Mouse (Mus musculus): ENCODE data around the gene Nmur2. TPM values are rescaled to one million over a fixed set of nuclear protein-coding genes. Genes with fewer than 3 reads are reported as not detected.

Nmur2 gene
- not detected in 2 replicates for polyA plus RNA-seq (2015; fragmentation: Nextera tagmentation; extraction: Ambion mirVana)

DNA sequence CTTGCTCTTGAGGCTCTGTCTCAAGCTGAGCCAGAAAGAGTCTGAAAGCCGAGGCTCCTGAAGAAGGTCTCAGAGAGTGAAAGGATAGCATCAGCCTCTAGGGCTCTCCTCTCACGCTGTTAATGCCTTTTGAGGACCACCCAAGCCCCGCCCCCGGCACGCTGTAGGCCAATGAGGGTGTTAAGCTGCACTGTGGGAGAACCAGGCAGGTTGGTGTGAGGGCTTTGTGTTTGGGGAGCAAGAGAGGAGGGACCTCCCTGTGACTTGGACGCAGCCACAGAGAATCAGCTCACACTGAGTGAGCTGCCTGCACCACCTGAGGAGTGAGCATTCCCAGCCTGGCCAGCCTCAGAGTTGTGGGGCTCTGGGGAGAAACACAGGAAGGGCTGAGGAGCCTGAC lies at the start of gene Nmur2:
Gene Nmur2 (minus strand): TSS at position 94 of the 400 bp plus-strand sequence.
- Histone ChIP-seq H3K9me3 (replicated peaks; ENCODE audit: control insufficient read depth, low read length) (no peaks in the 10 kb centered on the region), H3K4me2 (ENCODE audit: low read depth, low read length) (no peak within 1 kb of the TSS), H3K9ac (ENCODE audit: low read depth, low read length) (no peak within 1 kb of the TSS), H3K27me3 (ENCODE audit: control insufficient read depth, insufficient read depth, low read depth, low read length) (no peaks in the 10 kb centered on the region), H3K4me3 (ENCODE audit: low read depth, low read length) (no peak within 1 kb of the TSS), H3K36me3 (ENCODE audit: control insufficient read depth, insufficient read depth) (no peaks in the 10 kb centered on the region), H3K4me1 (ENCODE audit: control insufficient read depth, low read depth, low read length) (no peaks in the 10 kb centered on the region), H3K27ac (ENCODE audit: low read length) (no peak within 1 kb of the TSS)
- ATAC-seq (ENCODE audit: low read depth) = no peak
- WGBS (ENCODE audit: insufficient replicate concordance) = 5% methylated on average over 6 of the region's 6 CpGs

DNA sequence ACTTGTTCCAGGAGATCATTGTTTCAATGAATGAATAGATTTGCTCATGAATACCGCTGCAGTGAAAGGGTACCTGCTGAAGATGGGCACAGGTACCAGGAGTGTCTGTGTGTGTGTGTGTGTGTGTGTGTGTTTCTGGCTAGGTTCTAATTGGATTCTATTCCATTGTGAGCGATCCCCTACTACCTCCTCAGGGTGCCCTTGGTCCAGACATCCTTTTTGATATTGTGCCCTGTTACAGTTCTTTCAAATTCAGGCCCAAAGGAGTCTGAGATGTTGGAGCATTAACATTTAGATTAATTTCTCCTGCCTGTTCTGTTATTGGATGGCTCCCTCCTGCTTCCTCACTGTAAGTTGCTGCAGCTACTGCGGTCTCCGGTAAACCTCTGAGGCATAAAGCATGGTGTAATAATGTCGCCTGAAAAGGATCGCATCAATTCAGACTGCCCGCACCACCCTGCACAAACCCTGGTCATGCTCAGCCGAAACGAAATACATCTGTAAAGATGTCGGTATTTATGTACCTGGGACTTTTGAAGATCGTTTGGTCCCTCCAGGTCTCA lies 48.4 kb upstream of the Nmur2 start:
- ATAC-seq (ENCODE audit: low read depth) = no peak
- H3K4me2 ChIP-seq (ENCODE audit: low read depth, low read length) = no peak overlapping the region
- no peak overlapping the region for H3K9ac ChIP-seq (ENCODE audit: low read depth, low read length)
- 77% methylated on average over 11 of the region's 11 CpGs for WGBS (ENCODE audit: insufficient replicate concordance)
- no peaks in the 10 kb centered on the region for H3K36me3 ChIP-seq (ENCODE audit: control insufficient read depth, insufficient read depth)
- H3K9me3 ChIP-seq (replicated peaks; ENCODE audit: control insufficient read depth, low read length) = no peaks in the 10 kb centered on the region
- H3K4me1 ChIP-seq (ENCODE audit: control insufficient read depth, low read depth, low read length) = no peaks in the 10 kb centered on the region
- no peak overlapping the region for H3K27ac ChIP-seq (ENCODE audit: low read length)
- no peaks in the 10 kb centered on the region for H3K27me3 ChIP-seq (ENCODE audit: control insufficient read depth, insufficient read depth, low read depth, low read length)
- H3K4me3 ChIP-seq (ENCODE audit: low read depth, low read length) = no peak overlapping the region

DNA sequence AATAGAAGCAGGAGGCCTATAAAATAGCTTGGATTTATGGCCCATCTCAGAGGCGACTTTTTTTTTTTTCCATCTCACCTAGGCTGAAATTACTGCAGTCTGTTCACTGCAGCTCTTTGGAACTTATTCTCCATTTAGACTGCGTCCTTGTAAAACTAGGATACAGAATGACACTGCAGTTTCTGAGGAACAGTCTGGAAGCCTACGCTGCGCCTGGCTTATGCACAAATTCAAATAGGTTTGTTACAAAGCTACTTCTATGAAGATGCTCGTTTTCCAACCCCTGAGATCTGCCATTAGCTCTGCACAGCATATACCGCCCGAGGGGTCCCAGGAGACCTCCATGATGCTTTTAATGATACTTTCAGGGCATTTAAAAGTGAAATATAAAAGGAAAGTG lies 31.3 kb upstream of the Nmur2 start:
- H3K4me3 ChIP-seq (ENCODE audit: low read depth, low read length) = no peak overlapping the region
- no peaks in the 10 kb centered on the region for H3K36me3 ChIP-seq (ENCODE audit: control insufficient read depth, insufficient read depth)
- ATAC-seq (ENCODE audit: low read depth) = no peak
- H3K4me2 ChIP-seq (ENCODE audit: low read depth, low read length) = no peak overlapping the region
- H3K27ac ChIP-seq (ENCODE audit: low read length) = no peak overlapping the region
- WGBS (ENCODE audit: insufficient replicate concordance) = 66% methylated on average over 7 of the region's 7 CpGs
- H3K9ac ChIP-seq (ENCODE audit: low read depth, low read length) = no peak overlapping the region
- no peaks in the 10 kb centered on the region for H3K27me3 ChIP-seq (ENCODE audit: control insufficient read depth, insufficient read depth, low read depth, low read length)
- H3K4me1 ChIP-seq (ENCODE audit: control insufficient read depth, low read depth, low read length) = no peaks in the 10 kb centered on the region
- no peaks in the 10 kb centered on the region for H3K9me3 ChIP-seq (replicated peaks; ENCODE audit: control insufficient read depth, low read length)

DNA sequence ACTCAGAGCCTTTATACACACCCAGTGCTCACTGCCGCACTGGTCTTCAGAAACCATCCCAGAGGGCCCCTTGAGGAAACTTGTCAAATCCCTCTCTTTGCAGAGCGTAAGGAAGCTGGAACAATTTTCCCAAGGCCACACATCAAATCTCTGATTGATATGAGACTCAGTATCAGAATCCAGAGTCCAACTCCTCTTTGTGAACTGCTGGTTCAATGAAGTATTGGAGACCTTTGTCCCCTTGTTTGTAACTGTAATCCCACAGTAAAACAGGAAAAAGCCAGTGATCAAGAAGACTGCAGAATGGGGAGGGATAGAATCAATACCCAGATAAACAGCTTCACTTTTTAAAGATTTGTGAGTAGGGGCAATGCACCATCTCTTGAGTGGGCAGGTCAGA lies 28.8 kb upstream of the Nmur2 start:
- no peak overlapping the region for H3K4me3 ChIP-seq (ENCODE audit: low read depth, low read length)
- ATAC-seq (ENCODE audit: low read depth) = no peak
- no peaks in the 10 kb centered on the region for H3K36me3 ChIP-seq (ENCODE audit: control insufficient read depth, insufficient read depth)
- no peak overlapping the region for H3K27ac ChIP-seq (ENCODE audit: low read length)
- H3K9me3 ChIP-seq (replicated peaks; ENCODE audit: control insufficient read depth, low read length) = no peaks in the 10 kb centered on the region
- no peak overlapping the region for H3K4me2 ChIP-seq (ENCODE audit: low read depth, low read length)
- WGBS (ENCODE audit: insufficient replicate concordance) = 66% methylated on average over 2 of the region's 2 CpGs
- H3K9ac ChIP-seq (ENCODE audit: low read depth, low read length) = no peak overlapping the region
- no peaks in the 10 kb centered on the region for H3K27me3 ChIP-seq (ENCODE audit: control insufficient read depth, insufficient read depth, low read depth, low read length)
- H3K4me1 ChIP-seq (ENCODE audit: control insufficient read depth, low read depth, low read length) = no peaks in the 10 kb centered on the region

DNA sequence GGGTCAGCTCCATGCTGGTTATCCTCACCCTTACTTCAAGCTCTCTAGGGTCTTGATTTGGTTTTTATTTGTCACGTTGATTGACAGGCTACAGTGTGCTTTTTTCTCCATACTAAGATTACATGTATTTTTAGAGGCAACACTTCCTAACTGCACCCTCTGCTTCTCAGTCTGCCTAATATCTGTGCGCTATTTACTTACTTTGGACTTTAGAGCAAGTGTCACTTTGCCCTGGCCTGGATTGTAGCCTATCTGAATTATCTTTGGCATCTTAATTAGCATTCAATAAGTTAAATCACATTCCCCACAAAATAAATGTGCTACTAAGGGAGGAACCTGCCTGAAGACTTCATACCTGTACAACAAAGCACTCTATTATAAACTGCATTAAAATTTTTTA lies 24.3 kb upstream of the Nmur2 start:
- 61% methylated on average over 2 of the region's 2 CpGs for WGBS (ENCODE audit: insufficient replicate concordance)
- H3K9ac ChIP-seq (ENCODE audit: low read depth, low read length) = no peak overlapping the region
- H3K4me3 ChIP-seq (ENCODE audit: low read depth, low read length) = no peak overlapping the region
- H3K36me3 ChIP-seq (ENCODE audit: control insufficient read depth, insufficient read depth) = no peaks in the 10 kb centered on the region
- H3K4me1 ChIP-seq (ENCODE audit: control insufficient read depth, low read depth, low read length) = no peaks in the 10 kb centered on the region
- H3K27me3 ChIP-seq (ENCODE audit: control insufficient read depth, insufficient read depth, low read depth, low read length) = no peaks in the 10 kb centered on the region
- ATAC-seq (ENCODE audit: low read depth) = no peak
- no peak overlapping the region for H3K27ac ChIP-seq (ENCODE audit: low read length)
- H3K9me3 ChIP-seq (replicated peaks; ENCODE audit: control insufficient read depth, low read length) = no peaks in the 10 kb centered on the region
- no peak overlapping the region for H3K4me2 ChIP-seq (ENCODE audit: low read depth, low read length)

DNA sequence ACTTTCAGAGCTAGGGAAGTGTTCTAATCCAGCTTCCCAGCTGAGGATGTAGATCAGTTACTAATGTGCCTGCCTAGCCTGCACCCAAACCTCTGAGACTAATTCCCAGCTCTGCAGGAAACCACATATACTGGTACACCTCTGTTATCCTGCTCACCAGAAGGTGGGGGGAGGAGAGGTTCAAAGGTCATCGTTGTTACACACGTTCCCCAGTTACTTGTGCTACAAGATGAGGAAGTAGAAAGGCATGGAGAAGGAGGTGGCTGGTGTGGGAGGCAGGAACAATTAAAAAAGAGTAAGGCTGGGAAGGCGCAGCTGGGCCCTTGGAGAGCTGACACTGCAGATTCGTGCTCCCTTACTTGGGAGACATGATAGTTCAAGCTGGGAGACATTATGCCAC lies 23.8 kb upstream of the Nmur2 start:
- no peak for ATAC-seq (ENCODE audit: low read depth)

DNA sequence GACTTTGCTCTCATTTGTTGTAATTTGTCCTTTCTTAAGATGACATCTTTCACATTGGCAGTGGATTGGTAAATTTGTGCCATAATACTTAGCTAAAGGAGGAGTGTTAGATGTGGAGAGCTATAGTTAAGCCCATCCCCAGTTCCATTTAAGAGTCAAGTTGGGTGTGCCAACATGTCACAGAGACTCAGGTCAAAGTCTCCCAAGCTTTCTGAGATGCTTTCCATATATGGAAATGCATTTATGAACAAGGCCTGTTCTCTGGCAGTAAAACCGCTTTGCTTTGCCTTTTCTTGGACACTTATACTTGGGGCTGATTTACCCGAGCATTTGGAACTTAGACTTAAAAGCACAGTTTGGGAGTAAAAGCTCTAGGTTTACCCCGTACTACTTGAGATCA lies 18.4 kb upstream of the Nmur2 start:
- Histone ChIP-seq H3K27me3 (ENCODE audit: control insufficient read depth, insufficient read depth, low read depth, low read length) (no peaks in the 10 kb centered on the region), H3K27ac (ENCODE audit: low read length) (no peak overlapping the region), H3K4me3 (ENCODE audit: low read depth, low read length) (no peak overlapping the region), H3K36me3 (ENCODE audit: control insufficient read depth, insufficient read depth) (no peaks in the 10 kb centered on the region), H3K9me3 (replicated peaks; ENCODE audit: control insufficient read depth, low read length) (no peaks in the 10 kb centered on the region), H3K9ac (ENCODE audit: low read depth, low read length) (no peak overlapping the region), H3K4me1 (ENCODE audit: control insufficient read depth, low read depth, low read length) (no peaks in the 10 kb centered on the region), H3K4me2 (ENCODE audit: low read depth, low read length) (no peak overlapping the region)
- WGBS (ENCODE audit: insufficient replicate concordance) = 57% methylated on average over 3 of the region's 3 CpGs
- no peak for ATAC-seq (ENCODE audit: low read depth)

More for the DNA sequence above, 23.8 kb upstream of the Nmur2 start:
- H3K9me3 ChIP-seq (replicated peaks; ENCODE audit: control insufficient read depth, low read length) = no peaks in the 10 kb centered on the region
- H3K36me3 ChIP-seq (ENCODE audit: control insufficient read depth, insufficient read depth) = no peaks in the 10 kb centered on the region
- H3K4me3 ChIP-seq (ENCODE audit: low read depth, low read length) = no peak overlapping the region
- no peaks in the 10 kb centered on the region for H3K27me3 ChIP-seq (ENCODE audit: control insufficient read depth, insufficient read depth, low read depth, low read length)
- 13% methylated on average over 4 of the region's 4 CpGs for WGBS (ENCODE audit: insufficient replicate concordance)
- no peak overlapping the region for H3K9ac ChIP-seq (ENCODE audit: low read depth, low read length)
- no peaks in the 10 kb centered on the region for H3K4me1 ChIP-seq (ENCODE audit: control insufficient read depth, low read depth, low read length)
- no peak overlapping the region for H3K4me2 ChIP-seq (ENCODE audit: low read depth, low read length)
- no peak overlapping the region for H3K27ac ChIP-seq (ENCODE audit: low read length)

DNA sequence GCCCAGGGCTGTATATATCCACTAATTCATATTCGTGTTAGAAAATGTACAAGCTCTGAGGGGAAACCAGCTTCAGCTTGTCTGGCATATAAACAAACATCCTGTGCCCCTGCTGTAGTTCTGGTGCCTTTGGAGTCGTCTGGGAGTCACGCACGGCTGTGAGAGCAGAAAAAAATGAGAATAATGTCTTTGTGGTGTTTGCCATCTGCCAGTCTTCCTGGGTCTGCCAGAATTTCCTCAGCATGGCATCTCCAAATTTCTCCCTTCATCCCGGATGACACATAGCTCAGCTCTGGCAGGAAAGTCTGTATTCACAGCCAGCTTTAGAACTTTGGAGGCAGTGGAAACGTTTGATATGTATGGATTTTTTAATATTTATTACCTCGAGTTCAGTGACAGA lies 13.6 kb upstream of the Nmur2 start:
- no peak overlapping the region for H3K9ac ChIP-seq (ENCODE audit: low read depth, low read length)
- no peak overlapping the region for H3K4me2 ChIP-seq (ENCODE audit: low read depth, low read length)
- H3K4me1 ChIP-seq (ENCODE audit: control insufficient read depth, low read depth, low read length) = no peaks in the 10 kb centered on the region
- no peak for ATAC-seq (ENCODE audit: low read depth)
- no peak overlapping the region for H3K27ac ChIP-seq (ENCODE audit: low read length)
- WGBS (ENCODE audit: insufficient replicate concordance) = 50% methylated on average over 7 of the region's 7 CpGs
- H3K4me3 ChIP-seq (ENCODE audit: low read depth, low read length) = no peak overlapping the region
- H3K9me3 ChIP-seq (replicated peaks; ENCODE audit: control insufficient read depth, low read length) = no peaks in the 10 kb centered on the region
- no peaks in the 10 kb centered on the region for H3K27me3 ChIP-seq (ENCODE audit: control insufficient read depth, insufficient read depth, low read depth, low read length)
- no peaks in the 10 kb centered on the region for H3K36me3 ChIP-seq (ENCODE audit: control insufficient read depth, insufficient read depth)

DNA sequence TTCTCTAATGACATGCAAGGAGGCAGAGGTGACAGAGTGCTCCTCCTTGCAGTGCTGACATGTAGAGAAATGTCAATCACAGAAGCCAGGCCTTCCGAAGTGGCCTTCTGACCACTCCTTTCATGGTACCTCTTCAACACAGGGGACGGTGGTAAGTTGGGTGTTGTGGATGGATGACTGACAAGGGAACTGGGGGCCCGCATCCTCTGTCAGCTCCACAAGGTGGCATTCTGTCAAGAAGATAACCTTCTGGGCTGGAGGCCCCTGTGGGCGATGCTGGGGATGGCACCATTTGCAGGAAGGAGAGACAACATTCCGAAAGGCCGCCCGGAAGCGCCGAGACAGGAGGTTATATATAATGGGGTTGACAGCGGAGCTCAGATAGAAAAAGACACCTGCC lies 14.0 kb downstream of the Nmur2 start:
- Histone ChIP-seq H3K4me1 (ENCODE audit: control insufficient read depth, low read depth, low read length) (no peaks in the 10 kb centered on the region), H3K4me3 (ENCODE audit: low read depth, low read length) (no peak overlapping the region), H3K27ac (ENCODE audit: low read length) (no peak overlapping the region), H3K27me3 (ENCODE audit: control insufficient read depth, insufficient read depth, low read depth, low read length) (no peaks in the 10 kb centered on the region), H3K36me3 (ENCODE audit: control insufficient read depth, insufficient read depth) (no peaks in the 10 kb centered on the region), H3K4me2 (ENCODE audit: low read depth, low read length) (no peak overlapping the region), H3K9me3 (replicated peaks; ENCODE audit: control insufficient read depth, low read length) (no peaks in the 10 kb centered on the region), H3K9ac (ENCODE audit: low read depth, low read length) (no peak overlapping the region)
- ATAC-seq (ENCODE audit: low read depth) = no peak
- 69% methylated on average over 10 of the region's 10 CpGs for WGBS (ENCODE audit: insufficient replicate concordance)

All from liver, embryonic 16.5 days (tissue).